Mouse (Mus musculus) brain, adult 2 months (tissue): ENCODE measurements around the gene Krt80.

Source experiments
- DNase-seq: peaks from one replicate; pipeline ENCODE4 v3.0.0; 2011; ENCODE audit warnings: low read depth, low spot score

Krt80 gene

DNA sequence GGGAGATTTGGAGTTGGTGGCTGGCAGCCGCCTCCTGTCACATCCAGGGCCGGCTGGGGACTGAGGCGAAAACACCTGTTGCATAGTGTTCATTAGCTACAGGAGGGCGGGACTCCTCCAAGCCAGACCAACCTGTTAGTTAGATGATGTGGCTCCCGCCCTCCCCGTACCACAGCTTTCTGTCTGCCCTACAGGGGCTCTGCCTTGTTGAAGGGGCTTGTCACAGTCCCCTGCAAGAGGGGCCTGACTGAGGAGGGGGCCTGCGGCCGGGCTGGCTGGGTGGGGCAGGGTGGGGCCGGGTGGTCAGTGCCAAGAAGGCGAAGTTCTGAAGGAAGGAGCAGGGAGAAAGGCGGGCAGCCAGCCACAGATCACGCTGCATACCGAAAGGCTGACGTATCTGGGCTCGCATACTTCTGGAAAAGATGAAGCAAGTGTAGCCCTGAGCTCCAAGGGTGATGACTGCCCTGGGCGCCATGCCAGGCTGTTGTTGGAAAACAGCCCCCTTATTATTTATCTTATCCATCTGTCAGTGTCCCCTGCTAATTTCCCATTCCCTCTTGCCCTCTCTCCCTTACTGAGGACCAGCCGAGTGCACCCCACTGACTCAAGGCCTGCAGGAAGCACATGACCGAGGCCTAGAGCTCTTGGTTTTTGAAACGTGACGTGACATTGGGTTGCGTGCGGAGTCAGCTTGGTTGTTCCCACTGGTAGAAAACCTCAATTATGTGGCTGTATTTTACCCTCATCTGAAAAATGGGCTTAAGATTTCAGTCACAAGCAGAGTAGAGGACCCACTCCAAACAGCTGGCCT lies at the start of gene Krt80:
TSS of gene Krt80 (minus strand) at position 62 of the 811 bp plus-strand sequence.
- no peak for DNase-seq

DNA sequence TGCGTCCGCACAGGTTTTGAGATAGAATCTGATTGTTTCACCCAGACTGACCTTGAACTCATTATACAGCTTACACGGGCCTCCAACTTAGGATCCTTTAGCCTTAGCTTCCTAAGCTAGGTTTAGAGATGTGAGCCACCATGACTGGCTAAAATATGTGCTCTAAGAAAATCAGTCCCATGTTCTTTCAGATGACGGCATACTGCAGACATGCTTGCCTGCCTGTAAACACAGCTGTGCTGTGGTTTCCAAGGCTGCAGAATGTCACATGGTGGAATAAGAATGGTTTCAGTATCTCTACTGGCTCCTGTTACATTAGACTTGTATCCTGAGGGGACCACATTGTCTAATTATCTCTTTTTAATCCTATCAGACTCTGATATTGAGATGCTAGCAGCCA lies 49.0 kb upstream of the Krt80 start:
- peak; percentile 20 for DNase-seq

DNA sequence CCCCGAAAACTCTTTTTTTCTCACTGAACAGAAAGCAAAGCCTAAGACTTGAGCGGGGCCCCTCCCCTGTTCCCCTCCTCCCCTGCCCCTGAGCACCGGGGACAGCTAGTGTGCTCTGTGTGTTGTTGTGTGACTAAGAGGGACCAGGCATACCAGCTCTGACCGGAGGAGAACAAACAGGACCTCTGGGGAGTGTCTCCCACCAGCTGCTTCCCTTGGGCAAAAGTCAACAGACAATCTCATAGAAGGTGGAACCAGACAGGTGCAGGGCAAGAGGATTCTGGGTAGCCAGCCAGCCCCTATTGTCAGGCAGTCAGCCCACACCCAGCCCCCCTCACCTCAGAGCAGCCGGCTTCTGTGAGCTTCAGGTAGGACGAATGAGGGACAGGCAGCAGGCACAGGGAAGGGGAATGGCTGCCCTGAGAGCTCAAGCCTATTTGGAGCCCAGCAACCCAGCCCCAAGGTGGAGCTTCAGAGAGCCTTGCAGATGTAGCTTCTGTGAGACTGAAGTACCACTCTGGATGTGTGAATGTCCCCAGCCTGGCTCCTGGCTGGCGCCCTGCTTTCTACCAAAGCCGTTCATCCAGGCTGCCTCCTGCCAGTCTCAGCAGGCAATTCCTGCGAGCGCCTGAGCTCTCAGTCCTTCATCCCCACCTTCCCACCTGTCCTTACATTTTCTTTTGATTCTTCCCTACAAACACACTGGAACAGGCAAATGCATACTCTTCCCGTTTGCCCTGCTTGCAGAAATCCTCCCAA lies 45.0 kb upstream of the Krt80 start:
- peak; percentile 32 for DNase-seq

DNA sequence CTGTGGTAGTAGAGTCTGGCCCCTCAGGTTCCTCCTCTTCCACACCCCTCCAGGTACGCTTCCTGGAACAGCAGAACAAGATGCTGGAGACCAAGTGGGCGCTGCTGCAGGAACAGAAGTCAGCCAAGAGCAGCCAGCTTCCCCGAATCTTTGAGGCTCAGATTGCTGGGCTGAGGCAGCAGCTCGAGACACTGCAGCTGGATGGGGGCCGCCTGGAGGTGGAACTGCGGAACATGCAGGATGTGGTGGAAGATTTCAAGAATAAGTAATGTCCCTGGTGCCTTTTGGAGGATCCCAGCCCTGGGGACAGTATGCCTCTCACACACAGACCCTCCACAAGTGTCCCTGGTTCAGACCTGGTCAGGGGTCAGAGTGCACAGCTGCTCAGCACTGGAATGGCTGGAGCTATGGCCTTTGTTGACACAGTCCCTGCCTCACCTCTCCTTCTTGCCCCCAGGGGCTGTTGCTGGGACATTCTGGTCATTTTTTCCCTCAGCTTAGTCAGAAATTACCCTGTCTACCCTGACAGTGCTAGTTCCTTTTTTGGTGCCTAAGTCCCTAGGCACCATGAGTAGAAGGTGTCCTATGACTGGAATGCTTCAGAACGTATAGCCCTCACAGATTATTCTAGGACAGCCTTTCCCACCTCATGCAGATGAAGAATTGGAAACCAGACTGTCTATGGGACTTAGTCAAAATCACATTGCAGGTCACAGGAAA lies 44.1 kb upstream of the Krt80 start:
- no peak for DNase-seq

DNA sequence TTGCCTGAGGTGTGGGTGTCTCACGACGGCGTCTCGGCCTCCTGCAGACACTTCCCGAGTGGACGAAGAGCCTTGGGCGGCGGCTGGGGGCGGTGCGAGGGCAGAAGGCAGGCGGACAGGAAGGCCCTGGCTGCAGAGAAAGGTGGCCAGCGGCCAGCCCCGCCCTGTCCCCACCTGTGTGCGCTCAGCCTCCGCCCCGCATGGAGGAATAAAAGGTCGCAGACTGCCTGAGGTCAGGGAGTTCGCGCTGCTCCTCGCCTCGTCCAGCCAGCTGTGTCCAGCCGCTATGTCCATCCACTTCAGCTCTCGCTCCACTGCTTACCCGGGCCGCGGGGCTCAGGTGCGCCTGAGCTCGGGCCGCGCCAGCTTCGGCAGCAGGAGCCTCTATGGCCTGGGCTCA lies 42.2 kb upstream of the Krt80 start:
- no peak for DNase-seq

DNA sequence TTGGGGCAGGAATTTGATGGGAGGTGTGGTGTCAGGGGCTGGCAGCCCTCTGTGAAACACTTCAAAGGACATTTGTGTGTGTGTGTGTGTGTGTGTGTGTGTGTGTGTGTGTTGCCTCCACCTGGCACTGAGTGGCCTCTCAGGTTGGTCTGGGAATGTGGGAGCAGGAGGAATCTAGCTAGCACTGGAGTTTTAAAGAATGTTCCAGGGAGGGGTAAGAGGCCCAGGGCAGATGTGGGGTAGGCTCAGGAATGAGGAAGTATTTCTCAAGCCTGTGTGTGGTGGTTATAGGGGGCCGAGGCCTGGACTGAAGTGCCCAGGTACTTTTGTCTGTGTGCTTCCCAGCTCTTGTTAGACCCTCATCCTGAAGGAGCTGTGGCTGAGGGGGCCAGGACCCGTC lies 40.8 kb upstream of the Krt80 start, which contains the start of gene Krt7:
TSS of gene Krt7 (plus strand) at position 269 of the 400 bp plus-strand sequence.
- DNase-seq = no peak

DNA sequence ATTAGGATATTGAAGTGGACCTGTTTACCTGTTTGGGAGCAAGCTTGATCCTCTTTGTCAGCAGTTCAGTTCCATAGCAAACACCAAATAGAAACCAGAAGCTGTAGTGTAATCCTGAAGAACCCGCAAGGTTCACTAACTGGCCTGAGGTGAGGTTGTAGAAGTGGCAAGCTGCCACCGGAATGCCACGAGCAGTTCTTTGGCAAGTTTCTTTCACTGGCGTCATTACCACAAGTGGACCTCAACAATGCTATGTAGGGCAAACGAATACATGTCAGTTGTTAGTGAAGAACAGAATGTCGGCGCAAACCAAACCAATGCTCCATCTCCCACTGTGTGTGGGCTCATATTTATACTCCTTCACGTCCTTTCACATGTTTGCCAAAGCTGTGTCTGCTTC lies 28.3 kb upstream of the Krt80 start:
- no peak for DNase-seq

DNA sequence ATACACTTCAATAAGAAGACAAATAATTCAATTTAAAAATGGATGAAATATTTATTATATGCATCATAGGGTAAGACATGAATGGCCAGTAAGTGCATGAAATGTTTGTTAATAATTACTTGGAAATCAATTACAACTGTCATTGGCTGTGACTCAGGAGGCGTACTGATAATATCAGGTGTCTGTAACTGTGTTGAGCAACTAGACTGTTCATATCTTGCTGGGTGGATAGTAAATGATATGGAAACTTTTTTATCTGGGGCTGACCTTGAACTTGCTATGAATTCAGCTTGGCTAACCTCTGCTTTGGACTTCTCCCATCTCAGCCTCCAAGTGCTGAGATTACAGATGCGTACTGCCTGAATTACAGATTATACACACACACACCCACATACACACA lies 27.7 kb upstream of the Krt80 start:
- DNase-seq = no peak

DNA sequence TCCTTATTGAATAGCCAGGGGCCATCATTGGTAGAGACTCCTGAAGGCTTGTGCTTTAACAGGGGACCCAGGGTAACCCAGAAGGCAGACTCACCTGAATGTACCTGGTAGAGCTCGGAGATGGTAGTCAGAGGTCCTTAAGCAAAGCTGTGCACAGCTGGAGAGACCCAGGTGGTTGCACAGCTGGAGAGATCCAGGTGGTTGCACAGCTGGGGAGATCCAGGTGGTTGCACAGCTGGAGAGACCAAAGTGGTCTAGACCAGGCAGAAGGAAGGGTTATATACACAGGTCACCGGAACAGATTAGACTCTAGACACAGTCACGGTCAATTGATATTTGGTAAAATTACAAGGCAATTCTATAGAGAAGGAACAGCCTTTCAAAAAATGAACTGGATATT lies 27.0 kb upstream of the Krt80 start:
- no peak for DNase-seq

DNA sequence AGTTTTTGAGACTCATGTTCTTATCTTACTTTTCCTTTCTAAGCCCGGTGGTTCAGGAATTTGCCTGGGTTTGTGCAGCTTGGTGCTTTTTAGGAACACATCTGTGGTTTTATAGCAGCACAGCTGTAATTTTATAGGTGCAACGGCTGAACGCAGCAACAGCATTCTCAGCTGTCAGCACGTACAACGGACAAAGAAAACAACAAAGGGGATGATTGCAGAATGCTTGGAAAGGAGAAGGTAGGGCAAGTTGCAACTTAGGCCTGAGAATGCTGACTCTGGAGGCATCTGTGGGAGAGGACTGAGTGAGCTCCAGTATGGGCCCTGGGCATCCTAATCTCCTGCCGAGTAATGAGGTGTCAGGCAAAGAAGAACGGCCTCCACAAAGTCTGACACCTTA lies 26.5 kb upstream of the Krt80 start:
- no peak for DNase-seq

DNA sequence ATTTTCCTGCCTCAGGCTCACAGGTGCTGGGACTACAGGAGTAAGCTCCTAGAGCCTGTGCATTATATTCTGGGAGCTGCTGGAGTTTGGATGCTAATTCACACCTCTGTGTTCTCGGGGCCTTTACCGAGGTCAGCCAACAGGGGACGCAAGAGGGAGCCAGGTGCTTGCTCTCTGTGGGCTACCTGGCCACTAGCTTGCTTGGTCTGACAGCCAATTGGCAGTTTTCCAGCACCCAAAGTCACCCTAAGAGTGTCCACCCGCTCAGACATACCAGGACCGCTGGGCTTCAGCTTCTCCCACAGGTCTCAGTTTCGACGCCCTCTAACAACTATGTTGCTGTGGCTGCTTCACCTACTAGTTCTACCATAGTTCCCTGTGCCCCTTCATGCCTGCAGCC lies 24.9 kb upstream of the Krt80 start:
- DNase-seq = no peak

DNA sequence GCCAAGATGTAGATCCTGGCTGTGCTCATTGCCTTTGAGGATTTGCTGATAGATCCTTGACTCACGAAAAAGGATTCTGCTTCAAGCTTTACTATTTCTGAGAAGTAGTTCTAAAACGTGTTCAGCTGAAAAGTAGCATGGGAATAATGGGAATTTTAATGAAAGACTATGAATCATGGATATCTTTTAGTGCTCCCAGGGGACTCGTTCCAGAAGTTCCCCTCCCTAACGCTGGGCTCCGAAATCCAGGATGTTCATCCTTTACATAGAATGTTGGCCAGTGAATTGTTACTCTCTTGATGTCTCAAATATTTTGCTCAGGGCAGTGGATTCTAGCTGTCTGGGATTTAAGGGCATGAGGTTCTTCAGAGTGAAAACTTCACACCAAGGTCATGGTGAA lies 22.3 kb upstream of the Krt80 start:
- DNase-seq = no peak

DNA sequence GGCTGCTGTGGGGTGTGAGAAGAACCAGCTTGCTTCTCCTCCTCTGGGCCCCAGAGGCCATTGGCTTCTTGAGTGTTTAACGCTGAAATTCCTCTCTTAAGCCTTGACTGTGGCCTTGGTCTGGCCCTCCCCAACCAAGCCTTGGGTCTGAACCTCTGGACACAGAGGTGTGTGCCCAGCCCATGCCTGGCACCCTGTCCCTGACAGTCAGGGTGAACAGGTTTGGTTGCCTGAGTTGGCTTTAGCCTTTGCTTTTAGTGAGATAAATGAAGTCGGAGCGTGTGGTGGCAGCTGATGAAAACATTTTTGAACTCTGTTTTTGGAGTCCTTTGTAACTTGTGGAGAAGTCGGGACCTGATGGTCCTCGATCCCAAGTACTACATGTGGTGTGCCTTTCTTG lies 20.2 kb upstream of the Krt80 start:
- no peak for DNase-seq

DNA sequence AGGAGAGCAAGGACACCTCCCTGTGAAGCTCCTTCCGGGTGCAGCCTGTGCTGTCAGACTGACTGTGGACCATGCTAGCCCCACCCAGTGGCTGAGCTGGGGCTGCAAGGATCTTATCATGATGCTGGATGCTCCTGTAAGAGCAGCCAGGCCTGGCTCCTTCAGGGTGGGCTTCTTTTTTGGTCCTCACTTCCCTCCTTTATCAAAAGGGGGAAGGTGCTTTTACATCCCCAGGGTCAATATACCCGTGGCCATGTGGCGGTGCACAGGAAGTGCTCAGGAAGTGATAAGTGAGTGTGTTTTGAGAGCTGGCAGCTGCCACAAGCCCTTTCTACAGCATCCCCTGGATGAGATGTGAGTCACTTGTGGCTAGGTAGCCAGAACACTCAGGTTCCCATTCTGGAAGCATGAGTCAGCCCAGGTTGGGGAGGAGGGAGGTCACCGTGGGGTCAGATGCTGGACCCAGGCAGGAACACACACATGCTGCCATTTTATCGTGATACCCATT lies 18.1 kb upstream of the Krt80 start:
- peak; percentile 50 for DNase-seq

DNA sequence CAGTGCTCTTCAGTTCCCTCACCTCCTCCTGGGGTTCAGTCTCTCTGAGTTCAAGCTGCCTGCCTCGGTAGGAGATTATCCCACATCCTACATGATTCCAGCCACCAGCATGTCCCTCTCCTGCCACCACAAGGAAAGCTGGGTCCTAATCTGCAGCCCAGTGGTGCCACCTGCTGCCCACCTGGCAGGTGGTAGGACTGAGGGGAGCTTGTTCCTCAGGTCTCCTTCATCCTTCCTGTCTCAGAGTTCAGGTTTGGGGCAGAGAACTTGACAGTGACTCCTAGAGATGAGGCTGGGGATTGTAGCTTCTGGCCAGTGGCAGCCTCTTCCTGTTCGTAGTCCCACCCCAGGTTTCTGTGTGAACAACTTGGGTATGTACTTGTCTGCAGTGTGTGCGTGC lies 17.2 kb upstream of the Krt80 start:
- no peak for DNase-seq

DNA sequence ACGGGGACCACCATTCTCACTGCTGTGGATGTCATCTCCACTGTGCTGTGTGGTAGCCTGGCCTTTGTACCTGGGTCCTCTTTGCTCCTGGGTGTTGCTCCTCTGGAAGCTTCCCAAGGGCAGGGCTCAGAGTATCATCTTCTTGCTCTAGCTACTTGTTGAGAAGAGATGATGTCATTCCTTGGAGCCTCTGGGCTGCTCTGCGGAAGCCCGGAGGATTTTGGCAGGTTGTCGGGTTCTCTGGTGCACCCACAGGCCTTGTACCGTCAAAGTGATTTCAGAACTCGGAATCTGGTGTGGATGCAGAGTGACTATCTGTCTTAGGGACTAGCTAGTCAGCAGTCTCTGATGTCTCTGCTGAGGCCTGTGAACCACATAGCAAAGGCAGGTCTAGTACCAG lies 15.1 kb upstream of the Krt80 start:
- DNase-seq = peak; percentile 54

DNA sequence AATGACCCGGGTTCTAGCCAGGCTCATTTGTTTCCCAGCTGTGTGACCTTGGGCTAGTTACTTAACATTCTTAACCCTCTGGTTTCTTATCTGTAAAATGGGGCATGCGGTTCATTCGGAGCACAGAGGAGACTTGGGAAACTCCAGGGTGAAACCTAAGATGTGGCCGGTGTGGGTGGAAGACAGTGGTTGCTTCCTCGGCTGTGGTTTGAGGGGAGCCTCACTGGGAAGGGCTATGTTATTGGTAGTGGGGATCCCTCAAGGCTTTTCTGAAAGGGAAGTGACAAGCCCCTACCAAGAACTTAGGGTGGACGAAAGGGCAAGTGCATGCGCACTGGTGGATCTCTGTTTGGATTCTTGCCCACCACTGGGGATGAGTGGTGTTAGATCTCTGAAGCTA lies 14.6 kb upstream of the Krt80 start:
- no peak for DNase-seq

DNA sequence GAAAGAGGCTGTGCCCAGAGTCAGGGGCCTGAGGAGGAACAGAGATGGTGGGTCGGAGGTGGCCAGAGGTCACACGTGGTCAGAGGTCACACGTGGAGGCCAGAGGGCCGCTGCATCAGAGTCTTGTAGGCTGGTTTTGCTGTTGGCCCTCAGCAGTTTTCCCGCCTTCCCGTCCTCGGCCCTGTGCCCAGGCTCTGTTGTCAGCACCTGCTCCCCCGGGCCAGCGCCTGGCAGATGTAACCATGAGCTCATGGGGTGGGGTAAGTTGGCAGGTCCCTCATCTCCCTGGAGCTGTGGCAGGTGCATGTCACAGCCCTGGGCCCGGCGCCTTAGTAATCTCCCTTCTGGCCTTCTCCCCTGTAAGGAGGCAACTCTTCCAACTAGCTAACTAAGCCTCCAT lies 12.8 kb upstream of the Krt80 start:
- peak; percentile 53 for DNase-seq

DNA sequence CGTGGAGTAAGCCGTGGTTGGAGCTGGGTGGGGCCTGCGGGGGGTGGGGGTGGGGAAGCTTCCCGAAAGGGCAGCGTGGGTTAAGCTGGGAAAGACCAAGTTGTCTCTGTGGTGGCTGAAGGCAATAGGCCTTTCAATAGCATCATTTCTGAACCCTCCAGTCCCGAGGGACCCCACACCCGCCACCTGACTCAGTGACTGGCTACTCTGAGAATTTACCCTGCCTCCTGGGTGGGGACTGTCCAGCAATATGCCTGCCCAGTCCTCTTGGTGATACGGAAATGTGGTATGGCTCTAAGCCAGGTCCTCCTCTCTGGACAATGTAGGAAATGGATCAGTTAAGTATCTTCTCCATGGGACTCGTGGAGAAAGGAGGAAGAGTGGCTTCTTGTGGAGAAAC lies 11.8 kb upstream of the Krt80 start:
- DNase-seq = no peak

DNA sequence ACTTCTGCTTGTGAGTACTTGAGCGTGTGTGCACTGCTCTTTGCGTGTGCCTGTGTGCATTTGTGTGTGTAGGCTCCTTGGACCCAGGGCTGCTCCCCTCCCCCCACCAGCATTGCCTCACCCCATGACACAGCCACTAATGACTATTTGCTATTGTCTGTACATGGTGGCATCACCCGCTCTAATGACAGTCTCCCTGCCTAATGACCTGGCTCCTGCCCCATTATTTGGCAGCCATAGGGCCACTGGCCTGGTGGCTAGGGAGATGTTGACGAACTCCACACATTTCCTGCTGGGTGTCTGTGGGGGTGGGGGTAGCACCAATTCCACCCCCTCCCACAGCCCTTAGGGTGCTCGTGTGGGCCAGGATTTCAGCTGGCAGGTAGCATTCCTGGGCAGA lies 8.7 kb upstream of the Krt80 start:
- no peak for DNase-seq

DNA sequence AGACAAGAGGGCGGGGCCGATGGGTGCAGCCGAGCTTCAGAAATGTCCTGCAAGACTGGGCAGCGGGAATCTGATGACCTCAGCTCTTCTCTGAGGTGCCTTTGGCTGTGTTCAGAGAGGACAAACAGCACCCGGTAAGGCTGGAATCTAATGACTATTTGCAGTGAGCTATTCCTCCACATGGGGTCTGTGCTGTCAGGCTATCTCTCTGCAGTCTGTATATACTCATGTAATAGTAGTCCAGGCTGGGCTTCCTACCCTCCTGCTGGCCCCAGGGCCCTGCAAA lies 6.8 kb upstream of the Krt80 start:
- no peak for DNase-seq

DNA sequence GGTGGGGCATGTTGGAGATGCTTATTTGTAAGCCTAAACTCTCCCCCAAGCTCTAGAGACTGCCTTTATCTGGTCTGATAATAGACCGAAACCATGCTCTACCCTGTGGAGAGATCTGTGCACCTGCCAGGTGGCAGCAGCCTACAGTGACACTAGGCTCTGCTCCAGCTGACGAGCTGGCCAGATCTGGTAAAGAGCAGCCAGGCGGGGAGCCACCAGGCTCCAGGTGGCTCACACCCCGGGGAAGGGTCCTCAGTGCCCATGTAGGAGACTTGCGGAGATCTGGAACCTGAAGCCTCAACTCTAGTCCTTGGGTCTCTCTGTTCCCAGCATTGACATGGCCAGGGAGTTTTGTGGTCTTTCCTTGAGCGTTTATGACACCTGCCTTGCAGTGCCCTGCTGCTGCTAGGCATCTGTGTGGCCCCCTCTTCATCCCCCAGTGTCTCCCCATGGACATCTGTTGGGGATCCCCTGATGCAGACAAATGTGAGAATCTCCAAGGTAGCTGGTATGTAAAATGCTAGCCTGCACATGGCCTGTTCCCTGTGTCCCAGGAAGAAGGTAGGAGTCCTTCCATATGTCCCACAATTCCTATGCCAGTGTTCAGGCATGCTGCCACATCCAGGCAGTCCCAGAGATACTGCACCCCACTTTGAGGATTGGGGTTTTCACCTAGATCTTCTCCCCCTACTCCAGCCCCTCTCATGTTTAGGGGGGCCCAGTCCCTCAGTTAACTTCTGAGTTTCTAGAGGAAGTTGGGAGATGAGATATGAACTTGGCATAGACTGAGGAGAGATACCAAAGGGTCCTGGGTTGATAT lies 6.2 kb upstream of the Krt80 start:
- DNase-seq = peak; percentile 60
